Mouse (Mus musculus): ENCODE measurements around the gene Krt81. TPM values are rescaled to one million over a fixed set of nuclear protein-coding genes. Genes with fewer than 3 reads are reported as not detected.

Krt81 gene
- polyA plus RNA-seq, 1 experiment from 2014 or later: not detected

DNA sequence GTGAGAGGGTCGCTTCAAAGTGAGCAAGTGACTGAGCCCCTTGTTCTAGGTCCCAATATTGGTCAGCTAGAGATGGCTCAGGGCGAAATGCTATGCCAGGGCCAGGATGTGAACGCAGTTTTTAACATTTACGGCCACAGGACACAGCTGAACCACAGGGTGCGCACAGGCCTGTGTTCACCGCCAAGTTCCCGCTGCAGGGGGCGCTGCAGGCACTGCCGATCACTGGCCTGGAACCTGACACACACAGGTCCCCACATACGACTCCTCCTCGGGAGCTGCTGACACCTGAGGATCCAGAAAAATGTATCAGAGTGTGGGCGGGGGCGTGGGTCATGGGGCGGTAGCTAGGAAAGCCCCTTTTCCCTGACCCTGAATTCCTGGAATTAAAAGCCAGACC lies 4.3 kb downstream of the Krt81 start:
- Histone ChIP-seq H3K27me3 (ENCODE audit: control insufficient read depth, insufficient read depth, low read length) (no peaks in the 10 kb centered on the region), H3K9ac (replicated peaks; ENCODE audit: low read length) (no peak overlapping the region), H3K4me3 (replicated peaks; ENCODE audit: low read depth, low read length) (no peak overlapping the region), H3K27ac (replicated peaks; ENCODE audit: low read depth, low read length) (no peak overlapping the region), H3K4me1 (ENCODE audit: control insufficient read depth, insufficient read depth, low read length) (0 out of 2 replicates have a peak, but pooled peaks cover 4% of the 10 kb centered on the region), H3K9me3 (ENCODE audit: control insufficient read depth, low read length) (no peaks in the 10 kb centered on the region), H3K36me3 (ENCODE audit: control insufficient read depth, insufficient read depth, low read length) (no peaks in the 10 kb centered on the region), H3K4me2 (ENCODE audit: low read length) (no peak overlapping the region)
- DNase-seq (no peak), ATAC-seq (ENCODE audit: low FRiP score, low TSS enrichment) (no peak)
- WGBS: 82% methylated on average over 14 of the region's 14 CpGs

DNA sequence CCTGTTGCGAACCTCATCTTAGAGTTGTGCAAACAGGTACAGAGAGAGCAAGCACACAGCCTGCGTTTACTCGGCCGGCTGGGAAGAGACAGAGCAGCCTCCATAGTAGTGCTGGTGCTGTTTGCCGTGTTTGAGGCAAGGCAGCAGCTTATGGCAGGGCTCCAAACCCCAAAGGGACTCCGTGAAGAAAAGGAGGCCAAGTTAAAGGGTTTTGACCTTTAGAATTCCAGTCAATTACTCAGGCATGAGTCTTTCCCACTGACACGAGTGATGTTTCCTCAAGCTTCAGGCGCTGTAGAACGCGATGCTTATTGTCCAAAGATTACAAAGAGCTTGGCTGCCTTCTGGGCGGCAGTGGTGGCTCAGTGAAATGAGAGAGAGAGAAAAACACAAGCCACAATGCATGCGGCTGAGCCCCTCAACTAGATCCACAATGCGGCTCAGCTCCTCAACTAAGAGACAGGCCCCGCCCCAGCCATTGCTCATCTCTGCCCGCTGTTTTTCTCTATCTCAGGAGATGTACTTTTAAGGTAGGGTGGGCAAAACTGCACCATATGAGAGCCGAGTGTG lies 5.1 kb downstream of the Krt81 start:
- peak; percentile 48 for DNase-seq
- 37% methylated on average over 16 of the region's 16 CpGs for WGBS
- no peak overlapping the region for H3K4me2 ChIP-seq (ENCODE audit: low read length)

DNA sequence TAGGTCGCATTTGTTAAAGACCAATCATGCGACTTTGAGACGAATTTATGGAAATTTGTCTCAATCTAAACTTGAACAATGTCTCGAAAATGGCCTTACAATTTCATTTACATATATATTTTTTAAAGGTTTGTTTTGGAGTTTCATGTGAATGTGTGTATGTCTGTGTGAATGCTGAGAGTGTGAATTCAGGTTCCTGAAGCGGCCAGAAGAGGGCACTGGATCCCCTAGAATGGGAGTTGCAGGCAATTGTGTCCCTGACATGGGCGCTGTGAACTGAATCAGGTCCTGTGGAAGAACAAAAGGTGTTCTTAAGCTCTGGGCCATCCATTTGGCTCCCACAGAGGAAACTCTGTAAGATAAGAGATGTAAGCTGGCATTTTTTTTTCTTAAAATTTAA lies 7.7 kb downstream of the Krt81 start:
- Histone ChIP-seq H3K27me3 (ENCODE audit: control insufficient read depth, insufficient read depth, low read length) (no peaks in the 10 kb centered on the region), H3K4me3 (replicated peaks; ENCODE audit: low read depth, low read length) (no peak overlapping the region), H3K36me3 (ENCODE audit: control insufficient read depth, insufficient read depth, low read length) (no peaks in the 10 kb centered on the region), H3K4me1 (ENCODE audit: control insufficient read depth, insufficient read depth, low read length) (0 out of 2 replicates have a peak, but pooled peaks cover 4% of the 10 kb centered on the region), H3K9me3 (ENCODE audit: control insufficient read depth, low read length) (no peaks in the 10 kb centered on the region), H3K4me2 (ENCODE audit: low read length) (no peak overlapping the region), H3K27ac (replicated peaks; ENCODE audit: low read depth, low read length) (no peak overlapping the region), H3K9ac (replicated peaks; ENCODE audit: low read length) (no peak overlapping the region)
- ATAC-seq (ENCODE audit: low FRiP score, low TSS enrichment) (no peak), DNase-seq (no peak)
- 89% methylated on average over 6 of the region's 6 CpGs for WGBS

More for the DNA sequence above, 5.1 kb downstream of the Krt81 start:
- ATAC-seq (ENCODE audit: low FRiP score, low TSS enrichment): no peak
- H3K4me3 ChIP-seq (replicated peaks; ENCODE audit: low read depth, low read length): no peak overlapping the region
- no peaks in the 10 kb centered on the region for H3K9me3 ChIP-seq (ENCODE audit: control insufficient read depth, low read length)
- H3K9ac ChIP-seq (replicated peaks; ENCODE audit: low read length): no peak overlapping the region
- no peaks in the 10 kb centered on the region for H3K36me3 ChIP-seq (ENCODE audit: control insufficient read depth, insufficient read depth, low read length)
- H3K4me1 ChIP-seq (ENCODE audit: control insufficient read depth, insufficient read depth, low read length): 0 out of 2 replicates have a peak, but pooled peaks cover 4% of the 10 kb centered on the region
- H3K27ac ChIP-seq (replicated peaks; ENCODE audit: low read depth, low read length): no peak overlapping the region
- H3K27me3 ChIP-seq (ENCODE audit: control insufficient read depth, insufficient read depth, low read length): no peaks in the 10 kb centered on the region

DNA sequence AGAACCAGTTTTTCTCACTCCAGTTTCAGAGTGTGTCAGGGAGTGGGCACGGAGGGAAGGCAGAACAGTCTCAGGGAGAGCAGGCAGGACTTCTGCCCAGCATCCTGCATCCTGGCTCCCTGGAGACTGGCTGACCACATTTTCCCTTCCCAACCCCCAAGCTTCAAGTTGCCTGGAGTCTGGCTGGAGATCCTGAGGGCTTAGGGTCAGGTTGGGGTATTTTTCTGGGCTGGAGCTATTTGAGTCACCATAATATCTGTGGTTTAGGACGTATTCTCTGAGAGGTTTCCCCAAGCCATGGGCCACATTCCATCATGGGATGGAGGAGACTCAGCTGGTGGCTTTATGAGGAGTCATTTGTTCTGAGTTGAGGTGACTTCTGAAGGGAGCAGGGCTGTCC lies 8.3 kb downstream of the Krt81 start:
- H3K9me3 ChIP-seq (ENCODE audit: control insufficient read depth, low read length): no peaks in the 10 kb centered on the region
- H3K27ac ChIP-seq (replicated peaks; ENCODE audit: low read depth, low read length): no peak overlapping the region
- 91% methylated on average over 2 of the region's 2 CpGs for whole genome bisulfite sequencing
- 0 out of 2 replicates have a peak, but pooled peaks cover 4% of the 10 kb centered on the region for H3K4me1 ChIP-seq (ENCODE audit: control insufficient read depth, insufficient read depth, low read length)
- H3K4me2 ChIP-seq (ENCODE audit: low read length): no peak overlapping the region
- H3K4me3 ChIP-seq (replicated peaks; ENCODE audit: low read depth, low read length): no peak overlapping the region
- no peak overlapping the region for H3K9ac ChIP-seq (replicated peaks; ENCODE audit: low read length)
- ATAC-seq (ENCODE audit: low FRiP score, low TSS enrichment) (no peak), DNase-seq (no peak)
- no peaks in the 10 kb centered on the region for H3K27me3 ChIP-seq (ENCODE audit: control insufficient read depth, insufficient read depth, low read length)
- H3K36me3 ChIP-seq (ENCODE audit: control insufficient read depth, insufficient read depth, low read length): no peaks in the 10 kb centered on the region

DNA sequence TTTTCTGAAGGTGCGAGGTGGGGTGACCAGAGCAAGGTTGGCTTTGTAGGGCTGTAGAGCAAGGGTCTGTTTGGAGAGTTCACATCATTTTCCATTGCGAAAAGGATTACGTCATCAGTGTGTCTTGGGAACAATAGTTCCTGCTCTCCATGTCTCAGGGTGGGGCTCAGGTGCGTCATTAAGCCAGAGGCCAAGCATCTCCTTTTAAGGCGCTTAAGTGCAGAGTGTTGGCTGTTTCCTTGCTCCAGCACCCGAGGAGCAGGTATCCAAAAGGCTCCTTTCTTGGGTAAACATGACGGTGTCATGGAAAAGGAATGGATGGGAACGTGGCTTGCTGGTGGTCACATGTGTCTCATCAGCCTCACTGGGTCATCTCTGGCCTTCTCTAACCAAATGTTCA lies 8.8 kb downstream of the Krt81 start:
- H3K27ac ChIP-seq (replicated peaks; ENCODE audit: low read depth, low read length): no peak overlapping the region
- no peak overlapping the region for H3K4me2 ChIP-seq (ENCODE audit: low read length)
- H3K9ac ChIP-seq (replicated peaks; ENCODE audit: low read length): no peak overlapping the region
- no peak overlapping the region for H3K4me3 ChIP-seq (replicated peaks; ENCODE audit: low read depth, low read length)
- H3K36me3 ChIP-seq (ENCODE audit: control insufficient read depth, insufficient read depth, low read length): no peaks in the 10 kb centered on the region
- H3K4me1 ChIP-seq (ENCODE audit: control insufficient read depth, insufficient read depth, low read length): 0 out of 2 replicates have a peak, but pooled peaks cover 4% of the 10 kb centered on the region
- ATAC-seq (ENCODE audit: low FRiP score, low TSS enrichment) (no peak), DNase-seq (no peak)
- 91% methylated on average over 8 of the region's 8 CpGs for WGBS
- no peaks in the 10 kb centered on the region for H3K27me3 ChIP-seq (ENCODE audit: control insufficient read depth, insufficient read depth, low read length)
- H3K9me3 ChIP-seq (ENCODE audit: control insufficient read depth, low read length): no peaks in the 10 kb centered on the region

DNA sequence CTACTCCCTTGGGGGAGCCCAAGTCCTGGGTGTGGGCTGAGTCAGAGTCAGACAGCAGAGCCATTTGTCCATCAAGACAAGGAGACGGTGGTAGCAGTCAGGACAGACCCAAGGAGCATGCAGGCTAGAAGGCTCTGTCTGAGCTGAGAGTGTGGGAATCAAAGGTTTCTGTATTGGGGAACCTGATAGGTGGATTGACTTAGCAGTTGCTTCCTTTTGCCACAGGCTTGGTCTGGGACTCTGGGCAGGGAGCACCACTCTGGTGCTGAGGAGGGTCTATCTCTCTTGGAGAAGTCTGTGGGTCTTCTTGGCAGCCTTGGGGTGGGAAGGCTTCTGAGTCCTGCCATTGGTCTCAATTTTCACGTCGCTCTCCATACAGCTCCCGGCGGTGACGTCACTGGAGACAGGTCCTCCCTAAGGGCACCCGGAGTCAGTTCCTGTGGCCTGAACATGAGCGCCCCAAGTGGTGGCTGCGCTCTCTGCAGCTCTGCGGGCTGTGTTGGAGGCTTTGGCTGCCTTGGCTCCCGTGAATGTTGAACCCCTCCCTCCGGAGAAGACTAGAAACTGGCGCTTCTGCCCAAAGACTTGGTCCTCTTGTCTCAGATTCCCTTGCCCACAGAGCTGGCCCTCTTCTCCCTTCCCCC lies 10.3 kb downstream of the Krt81 start:
- Histone ChIP-seq H3K36me3 (ENCODE audit: control insufficient read depth, insufficient read depth, low read length) (no peaks in the 10 kb centered on the region), H3K9me3 (ENCODE audit: control insufficient read depth, low read length) (no peaks in the 10 kb centered on the region), H3K4me2 (ENCODE audit: low read length) (no peak overlapping the region), H3K9ac (replicated peaks; ENCODE audit: low read length) (no peak overlapping the region), H3K27me3 (ENCODE audit: control insufficient read depth, insufficient read depth, low read length) (no peaks in the 10 kb centered on the region), H3K4me3 (replicated peaks; ENCODE audit: low read depth, low read length) (no peak overlapping the region), H3K4me1 (ENCODE audit: control insufficient read depth, insufficient read depth, low read length) (no peaks in the 10 kb centered on the region), H3K27ac (replicated peaks; ENCODE audit: low read depth, low read length) (no peak overlapping the region)
- peak; percentile 76 for DNase-seq
- 7% methylated on average over 13 of the region's 13 CpGs for WGBS
- no peak for ATAC-seq (ENCODE audit: low FRiP score, low TSS enrichment)

DNA sequence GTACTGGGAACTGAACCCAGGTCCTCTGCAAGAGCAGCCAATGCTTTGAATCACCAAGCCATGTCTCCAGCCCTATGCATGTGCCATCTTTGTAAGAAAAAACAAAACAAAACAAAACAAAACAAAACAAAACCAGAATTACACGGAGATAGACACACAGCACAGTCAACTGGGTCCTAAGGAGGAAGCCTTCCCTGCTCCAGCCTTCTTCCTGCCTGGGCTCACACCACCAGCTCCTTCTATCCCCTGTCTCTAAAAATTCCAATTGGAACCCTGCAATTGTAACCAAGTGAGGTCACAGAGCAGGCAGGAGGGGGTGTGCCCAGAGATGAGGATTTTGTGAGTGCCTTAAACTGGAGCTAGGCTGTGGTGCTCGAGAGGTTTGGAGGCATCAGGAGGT lies 16.1 kb downstream of the Krt81 start, which contains the start of gene Krt88:
Gene Krt88, plus strand, starts transcription at position 301 of the 400 bp plus-strand sequence.
- H3K4me2 ChIP-seq (ENCODE audit: low read length): no peak within 1 kb of the TSS
- H3K9me3 ChIP-seq (ENCODE audit: control insufficient read depth, low read length): no peaks in the 10 kb centered on the region
- DNase-seq (no peak), ATAC-seq (ENCODE audit: low FRiP score, low TSS enrichment) (no peak)
- H3K27ac ChIP-seq (replicated peaks; ENCODE audit: low read depth, low read length): no peak within 1 kb of the TSS
- no peaks in the 10 kb centered on the region for H3K27me3 ChIP-seq (ENCODE audit: control insufficient read depth, insufficient read depth, low read length)
- no peaks in the 10 kb centered on the region for H3K4me1 ChIP-seq (ENCODE audit: control insufficient read depth, insufficient read depth, low read length)
- H3K4me3 ChIP-seq (replicated peaks; ENCODE audit: low read depth, low read length): no peak within 1 kb of the TSS
- 77% methylated on average over 2 of the region's 2 CpGs for WGBS
- no peaks in the 10 kb centered on the region for H3K36me3 ChIP-seq (ENCODE audit: control insufficient read depth, insufficient read depth, low read length)
- no peak within 1 kb of the TSS for H3K9ac ChIP-seq (replicated peaks; ENCODE audit: low read length)

DNA sequence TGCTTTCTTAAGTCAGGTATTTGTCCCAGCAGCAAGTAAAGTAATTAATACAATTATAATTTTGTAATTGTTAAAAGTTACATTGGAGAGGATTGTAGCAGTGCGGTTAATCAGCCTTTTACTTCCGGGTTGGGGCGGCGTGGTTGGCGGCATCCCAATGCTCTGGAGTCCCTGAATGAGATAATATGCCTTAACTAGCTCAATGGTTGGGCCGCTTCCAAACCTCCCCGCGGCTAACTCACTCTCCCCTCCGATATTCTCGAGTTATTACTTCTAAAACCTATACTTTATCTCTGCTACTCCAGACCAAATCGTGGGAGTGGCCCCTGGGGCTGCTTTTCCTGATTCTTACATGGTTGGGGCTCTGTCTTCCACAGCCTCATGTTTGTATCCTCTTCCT lies 17.0 kb downstream of the Krt81 start:
- DNase-seq (no peak), ATAC-seq (ENCODE audit: low FRiP score, low TSS enrichment) (no peak)
- H3K9me3 ChIP-seq (ENCODE audit: control insufficient read depth, low read length): no peaks in the 10 kb centered on the region
- no peak overlapping the region for H3K9ac ChIP-seq (replicated peaks; ENCODE audit: low read length)
- H3K27ac ChIP-seq (replicated peaks; ENCODE audit: low read depth, low read length): no peak overlapping the region
- no peaks in the 10 kb centered on the region for H3K27me3 ChIP-seq (ENCODE audit: control insufficient read depth, insufficient read depth, low read length)
- H3K4me1 ChIP-seq (ENCODE audit: control insufficient read depth, insufficient read depth, low read length): no peaks in the 10 kb centered on the region
- no peaks in the 10 kb centered on the region for H3K36me3 ChIP-seq (ENCODE audit: control insufficient read depth, insufficient read depth, low read length)
- WGBS: 80% methylated on average over 11 of the region's 11 CpGs
- no peak overlapping the region for H3K4me2 ChIP-seq (ENCODE audit: low read length)
- no peak overlapping the region for H3K4me3 ChIP-seq (replicated peaks; ENCODE audit: low read depth, low read length)

DNA sequence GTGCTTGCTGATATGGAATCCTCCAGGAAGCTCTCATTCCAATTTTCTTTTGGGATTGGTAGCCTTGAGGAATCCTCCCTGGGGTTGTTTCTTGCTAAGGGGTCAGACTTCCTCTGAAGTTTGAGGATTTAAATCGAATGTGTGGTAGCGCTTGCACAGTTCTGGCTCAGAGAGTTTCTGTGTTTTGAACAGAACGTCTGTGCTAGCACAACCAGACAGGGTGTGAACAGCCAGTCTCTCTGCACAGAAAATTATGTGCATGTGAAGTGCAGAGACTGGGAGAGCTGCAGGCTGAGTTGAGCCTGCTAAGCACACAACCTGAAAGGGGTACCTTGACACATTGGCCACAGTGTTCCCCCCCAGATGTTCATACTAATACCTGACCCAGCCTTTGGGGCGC lies 22.7 kb downstream of the Krt81 start:
- no peak overlapping the region for H3K27ac ChIP-seq (replicated peaks; ENCODE audit: low read depth, low read length)
- H3K27me3 ChIP-seq (ENCODE audit: control insufficient read depth, insufficient read depth, low read length): peaks cover 11% of the 10 kb centered on the region
- no peak overlapping the region for H3K4me3 ChIP-seq (replicated peaks; ENCODE audit: low read depth, low read length)
- no peaks in the 10 kb centered on the region for H3K9me3 ChIP-seq (ENCODE audit: control insufficient read depth, low read length)
- DNase-seq (no peak), ATAC-seq (ENCODE audit: low FRiP score, low TSS enrichment) (no peak)
- no peak overlapping the region for H3K4me2 ChIP-seq (ENCODE audit: low read length)
- H3K4me1 ChIP-seq (ENCODE audit: control insufficient read depth, insufficient read depth, low read length): 0 out of 2 replicates have a peak, but pooled peaks cover 6% of the 10 kb centered on the region
- WGBS: 83% methylated on average over 4 of the region's 4 CpGs
- H3K36me3 ChIP-seq (ENCODE audit: control insufficient read depth, insufficient read depth, low read length): no peaks in the 10 kb centered on the region
- H3K9ac ChIP-seq (replicated peaks; ENCODE audit: low read length): no peak overlapping the region
